Mouse (Mus musculus) neural tube, embryonic 13.5 days (tissue): ENCODE measurements around the gene 1700113H08Rik. TPM values are rescaled to one million over a fixed set of nuclear protein-coding genes. Genes with fewer than 3 reads are reported as not detected.

Experiments
- ATAC-seq: fragments of 200-750 bp; cut with Nextera tagmentation; 2 replicates; pipeline ENCODE4 v1.8.0; 2017; ENCODE audit warnings: low read depth, mild to moderate bottlenecking, moderate TSS enrichment, moderate library complexity
- H3K27ac ChIP-seq: fragments of 300-500 bp; sonication (generic); replicated peaks from 2 replicates; pipeline ENCODE4 v1.5.1; 2015; ENCODE audit warnings: moderate library complexity, mild to moderate bottlenecking, inconsistent platforms
- H3K27me3 ChIP-seq: fragments of 300-500 bp; sonication (generic); 2 replicates; pipeline ENCODE4 v1.6.1; 2015; ENCODE audit warnings: mild to moderate bottlenecking, inconsistent platforms
- H3K36me3 ChIP-seq: fragments of 300-500 bp; sonication (generic); 2 replicates; pipeline ENCODE4 v1.6.1; 2015; ENCODE audit warnings: mild to moderate bottlenecking, inconsistent platforms
- H3K4me1 ChIP-seq: fragments of 300-500 bp; sonication (generic); replicated peaks from 2 replicates; pipeline ENCODE4 v1.6.1; 2015; ENCODE audit warnings: inconsistent platforms
- H3K4me2 ChIP-seq: fragments of 300-500 bp; sonication (generic); 2 replicates; pipeline ENCODE4 v1.6.1; 2015; ENCODE audit warnings: inconsistent platforms, mild to moderate bottlenecking, moderate library complexity
- H3K4me3 ChIP-seq: fragments of 300-500 bp; sonication (generic); 2 replicates; pipeline ENCODE4 v1.5.1; 2015; ENCODE audit warnings: mild to moderate bottlenecking, inconsistent platforms
- H3K9ac ChIP-seq: fragments of 300-500 bp; sonication (generic); 2 replicates; pipeline ENCODE4 v1.6.1; 2015; ENCODE audit warnings: moderate library complexity, mild to moderate bottlenecking, inconsistent platforms
- H3K9me3 ChIP-seq: fragments of 300-500 bp; sonication (generic); 2 replicates; pipeline ENCODE4 v1.6.1; 2016; ENCODE audit warnings: inconsistent platforms
- WGBS: fragments of 180-500 bp; shearing (Covaris S2); methylation state at CpG from one replicate; pipeline ENCODE4 v1.1.7; 2015; 5-methylcytosine and 5-hydroxymethylcytosine counted together
- polyA plus RNA-seq: library from polyadenylated mRNA; unstranded; fragments of >200 nt; fragmentation: Nextera tagmentation; extraction: Ambion mirVana; gene quantifications from 2 replicates; pipeline ENCODE4 v1.2.1, GENCODE M21; 2015

The 1700113H08Rik gene
- polyA plus RNA-seq, 1 experiment from 2014 or later, result 0.27 TPM

DNA sequence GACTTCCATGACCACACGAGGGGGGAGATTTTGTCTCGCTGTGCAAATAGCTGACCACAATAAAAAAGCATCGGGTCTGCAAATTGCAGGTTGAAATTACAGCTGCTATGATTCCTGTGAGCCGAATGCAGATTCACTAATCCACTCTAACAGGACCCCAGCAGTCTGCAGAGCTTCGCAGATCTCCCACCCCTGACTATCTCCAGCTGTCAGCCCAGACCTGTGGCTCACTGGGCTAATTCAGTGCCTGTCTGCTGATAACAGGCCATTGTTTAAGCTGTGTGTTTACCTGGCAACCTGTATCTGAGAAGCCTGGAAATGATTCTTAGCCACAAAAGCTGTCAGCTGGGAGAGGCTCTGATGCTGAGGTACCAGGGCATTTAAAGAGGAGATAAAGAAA, 20.8 kb upstream of the 1700113H08Rik start:
- Histone ChIP-seq H3K27ac (no peak overlapping the region), H3K4me1 (peaks cover 19% of the 10 kb centered on the region), H3K27me3 (peaks cover 7% of the 10 kb centered on the region; the same call in 1 of the 2 replicates), H3K9me3 (no peaks in the 10 kb centered on the region), H3K4me3 (no peak overlapping the region), H3K36me3 (no peaks in the 10 kb centered on the region), H3K9ac (no peak overlapping the region), H3K4me2 (no peak overlapping the region)
- 33% methylated on average over 5 of the region's 5 CpGs for WGBS
- ATAC-seq, result no peak

DNA sequence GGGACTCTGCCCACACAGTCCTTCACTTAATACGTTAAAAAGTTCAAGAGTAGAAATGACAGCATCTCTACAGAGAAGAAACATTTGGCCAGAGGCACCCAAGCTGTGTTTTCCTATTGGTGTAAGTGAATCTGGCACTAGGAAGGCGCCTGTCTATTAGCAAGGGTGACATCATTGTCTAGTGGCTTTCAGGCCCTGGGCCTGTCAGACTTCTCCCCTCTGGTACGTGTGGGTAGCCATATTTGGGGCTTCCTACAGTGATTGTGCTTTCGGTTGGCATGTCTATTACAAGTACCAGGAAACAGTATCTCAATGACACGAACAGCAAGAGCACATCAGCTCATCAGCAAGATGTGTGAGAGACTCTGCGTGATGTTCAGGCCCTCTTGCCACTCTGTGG, 18.5 kb upstream of the 1700113H08Rik start:
- Histone ChIP-seq H3K27me3 (peaks cover 7% of the 10 kb centered on the region; the same call in 1 of the 2 replicates), H3K4me1 (peaks cover 19% of the 10 kb centered on the region), H3K9me3 (no peaks in the 10 kb centered on the region), H3K36me3 (no peaks in the 10 kb centered on the region), H3K9ac (no peak overlapping the region), H3K27ac (no peak overlapping the region), H3K4me2 (no peak overlapping the region), H3K4me3 (no peak overlapping the region)
- WGBS, result 87% methylated on average over 6 of the region's 6 CpGs
- ATAC-seq, result no peak

DNA sequence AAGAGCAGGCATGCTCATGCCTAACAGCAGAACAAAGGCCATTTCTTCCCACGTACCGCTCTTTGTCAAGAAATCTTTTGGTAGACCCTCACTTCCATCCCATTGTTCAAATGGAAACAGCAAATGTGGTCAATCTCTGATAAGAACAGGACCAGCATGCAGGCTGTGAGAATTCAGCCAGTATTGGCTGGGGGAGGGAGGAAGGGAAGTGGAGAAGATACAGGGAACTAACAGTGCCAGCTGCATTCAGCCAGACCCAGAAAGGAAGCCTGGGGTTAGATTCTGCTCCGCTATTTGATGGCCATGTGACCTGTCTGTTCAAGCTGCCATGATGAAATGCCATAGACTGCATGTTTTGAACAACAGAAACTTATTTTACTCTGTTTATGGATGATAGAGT, 18.0 kb upstream of the 1700113H08Rik start:
- H3K9ac ChIP-seq, result no peak overlapping the region
- no peaks in the 10 kb centered on the region for H3K9me3 ChIP-seq
- no peaks in the 10 kb centered on the region for H3K36me3 ChIP-seq
- H3K4me2 ChIP-seq, result no peak overlapping the region
- H3K27ac ChIP-seq, result no peak overlapping the region
- peaks cover 19% of the 10 kb centered on the region for H3K4me1 ChIP-seq
- WGBS, result 92% methylated on average over 3 of the region's 3 CpGs
- H3K4me3 ChIP-seq, result no peak overlapping the region
- no peak for ATAC-seq
- peaks cover 7% of the 10 kb centered on the region; the same call in 1 of the 2 replicates for H3K27me3 ChIP-seq

DNA sequence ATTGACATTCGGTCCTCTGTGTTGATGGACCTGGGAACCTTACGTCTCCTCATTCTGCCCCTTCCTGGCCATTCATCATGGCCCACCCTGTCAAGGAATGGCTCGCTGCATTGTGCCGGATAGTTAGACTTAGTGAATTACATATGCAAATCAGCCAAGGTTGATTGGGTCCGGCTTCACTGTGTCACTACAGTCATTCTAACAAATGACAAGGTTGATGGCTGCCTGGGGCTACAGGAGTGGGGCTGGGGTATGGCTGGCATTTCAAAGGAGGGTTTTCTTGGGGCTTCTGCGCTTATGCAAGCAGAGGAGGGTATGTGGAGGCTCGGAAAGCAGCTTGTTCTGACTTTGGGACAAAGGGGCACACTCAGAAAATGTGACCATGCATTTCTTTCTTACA, 16.6 kb upstream of the 1700113H08Rik start:
- WGBS, result 52% methylated on average over 7 of the region's 7 CpGs
- H3K9me3 ChIP-seq, result no peaks in the 10 kb centered on the region
- no peaks in the 10 kb centered on the region for H3K36me3 ChIP-seq
- peaks cover 7% of the 10 kb centered on the region; the same call in 1 of the 2 replicates for H3K27me3 ChIP-seq
- no peak overlapping the region for H3K4me2 ChIP-seq
- no peak overlapping the region for H3K27ac ChIP-seq
- no peak overlapping the region for H3K9ac ChIP-seq
- peaks cover 13% of the 10 kb centered on the region for H3K4me1 ChIP-seq
- peak; percentile 43; the same call in 1 of the 2 replicates for ATAC-seq
- H3K4me3 ChIP-seq, result no peak overlapping the region

DNA sequence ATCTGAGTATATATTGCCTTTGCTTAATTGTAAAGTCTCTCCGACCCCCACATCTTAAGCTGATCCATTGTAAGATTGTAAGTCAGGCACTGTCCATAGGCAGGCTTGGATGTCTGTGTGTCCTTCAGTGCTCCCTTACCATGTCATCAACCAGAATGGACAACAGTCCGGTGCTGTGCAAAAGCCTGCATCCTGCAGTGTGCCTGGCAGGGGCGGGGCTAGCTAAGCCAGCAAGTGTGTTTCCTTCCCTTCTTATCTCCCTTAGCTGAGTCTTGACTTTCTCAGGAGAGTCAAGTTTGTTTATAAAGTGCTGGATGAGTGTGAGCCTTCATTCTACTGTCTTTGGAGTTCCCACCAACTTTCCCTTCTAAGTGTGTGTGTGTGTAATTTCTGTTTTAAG, 12.6 kb upstream of the 1700113H08Rik start:
- WGBS, result 78% methylated on average over 3 of the region's 3 CpGs
- H3K4me3 ChIP-seq, result no peak overlapping the region
- no peaks in the 10 kb centered on the region for H3K9me3 ChIP-seq
- no peak overlapping the region for H3K4me2 ChIP-seq
- no peak for ATAC-seq
- H3K36me3 ChIP-seq, result no peaks in the 10 kb centered on the region
- H3K27me3 ChIP-seq, result no peaks in the 10 kb centered on the region; the same call in 1 of the 2 replicates
- no peak overlapping the region for H3K27ac ChIP-seq
- peaks cover 6% of the 10 kb centered on the region for H3K4me1 ChIP-seq
- no peak overlapping the region for H3K9ac ChIP-seq

DNA sequence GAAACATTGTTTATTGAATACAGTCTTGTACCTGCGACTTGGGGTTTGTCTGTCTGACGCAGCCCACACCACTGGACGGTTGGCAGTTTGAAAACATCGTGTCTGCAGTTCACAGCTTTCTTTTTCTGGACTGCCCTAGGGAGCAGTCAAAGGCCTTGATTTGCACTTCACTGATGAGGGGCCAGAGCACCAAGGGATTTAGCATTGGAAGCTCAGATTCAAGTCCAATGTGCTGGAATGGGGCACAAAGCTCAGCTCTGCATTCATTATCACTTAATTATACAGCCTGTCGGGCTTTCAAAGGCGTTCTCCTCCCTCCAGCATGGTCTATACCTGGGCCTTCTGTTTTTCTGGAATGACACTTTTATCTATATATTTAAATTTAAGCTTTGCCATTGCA, 11.4 kb upstream of the 1700113H08Rik start:
- H3K27me3 ChIP-seq, result no peaks in the 10 kb centered on the region; the same call in 1 of the 2 replicates

DNA sequence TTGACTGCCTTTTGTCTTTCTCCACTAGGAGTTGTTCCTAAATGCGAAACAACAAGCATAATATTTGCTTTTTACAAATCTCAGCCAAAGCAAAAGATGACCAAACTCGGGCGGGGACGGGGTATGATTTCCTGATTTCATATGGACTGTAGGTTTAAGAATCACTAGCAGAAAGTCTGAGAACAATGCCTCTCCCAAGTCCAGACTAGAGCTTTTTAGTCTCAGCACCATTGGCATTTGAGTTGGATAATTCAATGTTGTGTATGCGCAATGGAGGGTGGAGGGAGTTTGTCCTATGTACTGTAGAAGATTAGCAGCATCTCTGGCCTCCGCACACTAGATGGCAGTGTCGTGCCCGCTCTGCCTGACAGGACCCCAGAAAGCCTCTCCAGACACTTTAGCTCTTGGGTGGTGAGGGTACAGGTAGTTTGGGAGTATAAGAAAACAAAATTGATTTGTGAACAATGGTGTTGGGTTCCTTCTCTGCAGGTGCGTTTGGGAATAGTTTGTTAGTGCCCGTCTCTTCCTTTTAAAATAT, 10.8 kb upstream of the 1700113H08Rik start:
- no peak overlapping the region for H3K27ac ChIP-seq
- no peak overlapping the region for H3K9ac ChIP-seq
- peaks cover 6% of the 10 kb centered on the region for H3K4me1 ChIP-seq
- H3K9me3 ChIP-seq, result no peaks in the 10 kb centered on the region
- ATAC-seq, result no peak
- no peak overlapping the region for H3K4me2 ChIP-seq
- H3K36me3 ChIP-seq, result no peaks in the 10 kb centered on the region
- H3K27me3 ChIP-seq, result no peaks in the 10 kb centered on the region; the same call in 1 of the 2 replicates
- H3K4me3 ChIP-seq, result no peak overlapping the region
- 85% methylated on average over 10 of the region's 10 CpGs for WGBS

More for the DNA sequence above, 11.4 kb upstream of the 1700113H08Rik start:
- Histone ChIP-seq H3K36me3 (no peaks in the 10 kb centered on the region), H3K9me3 (no peaks in the 10 kb centered on the region), H3K27ac (no peak overlapping the region), H3K4me3 (no peak overlapping the region), H3K9ac (no peak overlapping the region), H3K4me1 (peaks cover 6% of the 10 kb centered on the region), H3K4me2 (no peak overlapping the region)
- ATAC-seq, result no peak
- 14% methylated on average over 6 of the region's 6 CpGs for WGBS

DNA sequence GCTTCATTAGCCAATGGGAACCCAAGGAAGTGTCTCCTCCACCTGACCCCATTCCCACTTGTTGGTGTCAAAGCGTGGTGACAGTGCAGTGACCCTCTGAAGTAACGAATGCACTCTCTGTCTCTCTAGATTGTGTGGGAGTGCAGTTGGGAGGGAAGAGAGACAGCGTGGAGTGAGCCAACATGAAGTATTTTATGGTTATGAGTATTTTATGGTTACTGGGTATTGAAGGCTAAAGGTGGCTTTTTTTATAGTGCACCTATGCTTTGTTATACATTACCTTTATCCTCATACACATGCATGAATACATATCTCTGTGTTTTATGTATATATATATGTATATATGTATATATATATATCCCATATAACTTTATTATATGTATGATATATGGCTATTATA, 8.7 kb upstream of the 1700113H08Rik start:
- 73% methylated on average over 3 of the region's 3 CpGs for WGBS
- Histone ChIP-seq H3K9ac (no peak overlapping the region), H3K9me3 (no peaks in the 10 kb centered on the region), H3K4me3 (no peak overlapping the region), H3K4me2 (no peak overlapping the region), H3K27me3 (no peaks in the 10 kb centered on the region; the same call in 1 of the 2 replicates), H3K36me3 (no peaks in the 10 kb centered on the region), H3K4me1 (peaks cover 6% of the 10 kb centered on the region), H3K27ac (no peak overlapping the region)
- ATAC-seq, result no peak

DNA sequence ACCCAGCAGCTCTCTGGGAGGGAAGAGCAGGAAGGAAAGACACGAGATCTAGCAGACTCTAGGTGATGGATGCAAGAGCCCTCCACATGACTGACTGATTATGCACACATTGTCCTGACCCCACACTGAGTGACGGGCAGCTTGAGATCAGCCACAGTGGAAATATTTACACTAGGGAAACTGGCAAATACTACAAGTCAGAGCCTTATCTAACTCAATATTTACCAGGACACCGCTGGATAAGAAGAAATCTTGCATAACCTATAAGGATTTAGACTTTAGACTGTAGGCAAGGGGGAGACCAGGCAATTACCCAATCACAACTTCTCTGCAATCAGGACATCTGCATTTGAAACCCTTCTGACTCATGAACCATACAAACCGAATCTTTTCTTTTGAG, 6.1 kb upstream of the 1700113H08Rik start:
- H3K4me1 ChIP-seq, result peaks cover under 1% of the 10 kb centered on the region; the same call in 1 of the 2 replicates
- no peaks in the 10 kb centered on the region for H3K36me3 ChIP-seq
- no peak for ATAC-seq
- H3K27ac ChIP-seq, result no peak overlapping the region
- H3K4me3 ChIP-seq, result no peak overlapping the region
- no peaks in the 10 kb centered on the region for H3K9me3 ChIP-seq
- H3K4me2 ChIP-seq, result no peak overlapping the region
- WGBS, result 62% methylated on average over 4 of the region's 4 CpGs
- peaks cover 11% of the 10 kb centered on the region for H3K27me3 ChIP-seq
- H3K9ac ChIP-seq, result no peak overlapping the region

DNA sequence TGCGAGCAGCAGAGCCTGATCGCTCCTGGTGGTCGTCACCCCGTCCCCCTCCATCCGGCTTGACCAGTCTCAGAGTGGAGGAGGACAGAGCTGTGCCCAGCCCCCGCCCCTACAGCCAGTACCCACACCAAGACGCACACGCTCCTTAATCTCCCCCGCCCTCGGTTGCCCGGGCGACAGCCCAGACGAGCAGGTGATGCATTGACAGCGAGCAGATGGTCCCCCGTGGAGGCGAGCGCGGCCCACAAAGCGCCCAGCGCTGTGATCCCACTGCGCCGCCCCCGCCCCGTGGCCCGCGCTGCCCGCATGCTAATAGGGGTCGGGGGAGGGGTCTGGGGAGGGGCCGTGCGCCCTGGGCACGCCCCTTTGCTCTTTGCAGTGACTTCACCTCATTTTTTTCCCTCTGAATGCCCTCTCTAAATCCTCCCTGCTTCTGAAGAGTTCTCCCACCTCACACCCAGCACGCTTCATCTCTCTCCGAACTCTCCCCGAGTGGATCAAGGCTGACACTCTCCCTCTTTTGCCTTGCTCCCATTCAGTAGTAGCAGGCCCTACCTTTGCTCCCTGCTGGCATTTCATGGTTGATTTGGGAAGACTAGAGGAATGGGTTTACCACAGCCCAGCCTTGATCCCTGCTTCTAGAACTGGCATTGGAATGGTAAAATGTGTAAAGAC, 543 bp downstream of the 1700113H08Rik start:
- 1% methylated on average over 32 of the region's 34 CpGs for WGBS

DNA sequence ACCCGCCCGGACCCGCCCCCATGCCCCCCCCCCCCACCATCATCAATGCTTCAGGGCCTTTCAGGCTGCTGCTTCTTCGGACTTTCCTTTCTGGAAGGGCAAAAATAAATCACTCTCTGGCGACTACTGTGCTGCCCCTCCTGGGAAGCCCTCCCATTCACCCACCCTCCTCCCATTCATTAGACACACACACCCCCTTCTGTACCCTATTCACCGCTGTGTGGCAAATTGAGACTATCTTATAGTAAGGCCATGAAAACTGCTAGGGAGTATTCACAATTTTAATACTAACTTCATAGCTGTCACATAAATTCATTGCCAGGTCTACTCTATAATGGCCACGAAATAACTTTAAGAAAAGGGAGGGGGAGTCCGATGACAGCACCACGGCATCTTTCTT, 1.1 kb downstream of the 1700113H08Rik start:
- Histone ChIP-seq H3K4me3 (peak overlapping the region; percentile 44), H3K4me1 (peaks cover 17% of the 10 kb centered on the region), H3K9me3 (no peaks in the 10 kb centered on the region), H3K27ac (peak overlapping the region; percentile 84), H3K4me2 (peak overlapping the region; percentile 75), H3K27me3 (peaks cover 11% of the 10 kb centered on the region), H3K9ac (peak overlapping the region; percentile 65), H3K36me3 (no peaks in the 10 kb centered on the region)
- WGBS, result 8% methylated on average over 9 of the region's 9 CpGs
- ATAC-seq, result peak; percentile 85

More for the DNA sequence above, 543 bp downstream of the 1700113H08Rik start:
- Histone ChIP-seq H3K36me3 (no peaks in the 10 kb centered on the region), H3K4me3 (peak overlapping the region; percentile 44), H3K4me2 (peak overlapping the region; percentile 75), H3K9ac (peak overlapping the region; percentile 65), H3K9me3 (no peaks in the 10 kb centered on the region), H3K27me3 (peaks cover 11% of the 10 kb centered on the region), H3K4me1 (peaks cover 17% of the 10 kb centered on the region), H3K27ac (peak overlapping the region; percentile 84)
- peak; percentile 97 for ATAC-seq

DNA sequence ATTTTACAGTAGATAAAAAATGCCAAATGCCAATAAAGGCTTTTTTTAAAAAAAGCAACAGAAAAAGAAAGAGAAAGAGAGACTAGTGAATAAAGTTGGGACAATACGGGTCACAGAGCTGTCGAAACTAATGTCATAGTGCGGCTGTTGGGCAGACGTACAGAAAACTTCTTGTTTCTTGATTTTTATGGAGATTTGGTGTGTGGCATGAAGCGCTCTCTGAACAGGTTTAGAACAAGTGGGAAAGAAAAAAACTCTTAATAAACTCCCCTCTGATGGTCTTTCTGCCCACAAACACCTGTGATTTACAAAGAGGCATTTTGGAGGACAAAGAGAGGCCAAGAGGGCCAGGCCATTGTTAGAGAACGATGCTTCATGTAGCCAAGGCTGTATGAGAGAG, 1.6 kb downstream of the 1700113H08Rik start:
- Histone ChIP-seq H3K4me2 (no peak overlapping the region), H3K4me3 (no peak overlapping the region), H3K9me3 (no peaks in the 10 kb centered on the region), H3K27me3 (peaks cover 11% of the 10 kb centered on the region), H3K36me3 (no peaks in the 10 kb centered on the region), H3K27ac (no peak overlapping the region), H3K4me1 (peaks cover 17% of the 10 kb centered on the region), H3K9ac (no peak overlapping the region)
- ATAC-seq, result no peak
- WGBS, result 16% methylated on average over 6 of the region's 6 CpGs
